Mouse (Mus musculus): ENCODE measurements at regions not wholly inside any gene's neighbourhood (a gene's known extent, or its start where the extent isn't known, plus 50 kb on each side); places are given as distances from the start of the nearest gene placed in this dataset.

DNA sequence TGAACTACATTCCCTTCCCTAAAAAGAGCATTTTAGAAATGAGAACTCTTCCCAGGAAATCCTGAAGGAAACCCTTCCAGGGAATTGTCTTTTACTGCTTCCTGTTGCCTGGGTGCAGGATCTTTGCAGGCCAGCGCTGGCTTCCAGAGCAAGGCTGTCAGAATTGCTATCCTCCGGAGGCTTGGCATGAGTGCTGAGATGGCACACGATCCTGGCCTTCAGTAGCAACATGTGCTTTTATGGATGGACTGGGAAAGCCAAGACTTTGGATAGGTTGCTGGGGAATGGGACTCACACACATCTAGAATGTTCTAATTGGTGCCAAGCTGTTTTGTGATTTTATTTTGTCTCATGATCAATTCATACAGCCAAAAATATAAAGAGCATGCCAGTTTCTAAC lies 233.4 kb upstream of the Mamld1 start:
- TF ChIP-seq CTCF (IDR thresholded peaks at IDR 0.05; ENCODE audit: low read depth, low read length): no peak
- TF ChIP-seq POLR2A (IDR thresholded peaks at IDR 0.05; ENCODE audit: insufficient read depth, low read length): no peak

Data from ES-Bruce4 (cell line).